In the genomic region with DNA sequence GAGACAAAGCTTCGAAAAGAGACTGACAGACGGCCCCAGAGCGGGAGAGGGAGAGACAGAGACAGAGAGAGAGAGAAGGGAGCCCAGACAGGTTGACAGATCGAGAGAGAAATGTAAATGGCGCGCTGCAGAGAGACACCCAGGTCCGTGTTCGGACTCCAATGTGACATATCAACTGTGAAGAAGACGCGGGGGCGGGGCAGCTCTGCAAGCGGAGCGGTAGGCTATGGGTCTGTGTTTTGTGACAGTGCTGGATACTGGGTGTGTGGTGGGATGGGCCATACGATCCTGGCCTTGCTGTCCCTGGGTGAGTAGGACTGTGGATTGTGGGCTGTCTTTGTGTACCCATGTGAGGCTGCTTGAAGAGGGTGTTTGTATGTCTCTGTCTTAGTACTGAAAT, we compare ENCODE assay signal across 12 mouse cellular contexts. TPM values are rescaled to one million over a fixed set of nuclear protein-coding genes. Genes with fewer than 3 reads are reported as not detected.
DNase-seq lines count a peak whose midpoint lies in the region; ATAC-seq and TF ChIP-seq lines count a peak whose summit lies in the region.
"Had no signal": no experiment of that assay in that cellular context is flagged by ENCODE, and none has a peak within 500 bp of the region (broad histone marks: within the 10 kb centered on the region; RNA-seq: fewer than 3 reads in every experiment).

No protein-coding gene starts in this region.

- H3K9ac ChIP-seq in heart, adult 2 months (ENCODE audit: low read depth, low read length) = no peak overlapping the region
- no peak overlapping the region for H3K9ac ChIP-seq in midbrain, embryonic 16.5 days (ENCODE audit: low read depth, low read length)
- H3K9ac ChIP-seq in limb, embryonic 13.5 days = no peak overlapping the region
- H3K9ac ChIP-seq in stomach, embryonic 16.5 days (ENCODE audit: low read length) = no peak overlapping the region; the same call in 1 of the 2 replicates

- no peak for DNase-seq in heart, embryonic 10.5 days (ENCODE audit: low spot score)
- DNase-seq in heart, adult 2 months = no peak
- no peak for DNase-seq in midbrain, embryonic 10.5 days (ENCODE audit: low spot score)
- no peak for DNase-seq in frontal cortex, postnatal 36 days (ENCODE audit: low spot score in 2 of 2)
- DNase-seq in natural killer cell, adult 2 months (ENCODE audit: low spot score in 2 of 2) = no peak

- no peaks in the 10 kb centered on the region for H3K9me3 ChIP-seq in heart, embryonic 10.5 days
- H3K9me3 ChIP-seq in midbrain, embryonic 10.5 days (replicated peaks) = no peaks in the 10 kb centered on the region
- H3K9me3 ChIP-seq in midbrain, embryonic 16.5 days (replicated peaks; ENCODE audit: control insufficient read depth, low read length, poor library complexity, severe bottlenecking) = no peaks in the 10 kb centered on the region
- H3K9me3 ChIP-seq in limb, embryonic 13.5 days = no peaks in the 10 kb centered on the region; the same call in 1 of the 2 replicates
- H3K9me3 ChIP-seq in stomach, embryonic 16.5 days (replicated peaks; ENCODE audit: control insufficient read depth, low read length) = no peaks in the 10 kb centered on the region

- H3K4me3 ChIP-seq in heart, embryonic 10.5 days = peak overlapping the region; percentile 49
- H3K4me3 ChIP-seq in heart, adult 2 months = no peak overlapping the region
- peak overlapping the region; percentile 47 for H3K4me3 ChIP-seq in midbrain, embryonic 10.5 days
- no peak overlapping the region for H3K4me3 ChIP-seq in midbrain, embryonic 16.5 days (ENCODE audit: low read depth, low read length)
- no peak overlapping the region for H3K4me3 ChIP-seq in limb, embryonic 13.5 days
- H3K4me3 ChIP-seq in stomach, embryonic 16.5 days (replicated peaks; ENCODE audit: low read length) = no peak overlapping the region

- intact Hi-C loops in heart, adult 2 months (cut with DNase I) = loop anchor here (2.0 kb wide), 1 partner anchor 40 kb away; no protein-coding TSS in a partner anchor

- no peak for TF ChIP-seq POLR2A in heart, adult 2 months (IDR thresholded peaks at IDR 0.05; ENCODE audit: insufficient read depth, low read depth, low read length)

- TF ChIP-seq CTCF in heart, adult 2 months (IDR thresholded peaks at IDR 0.05) = no peak

- H3K4me2 ChIP-seq in midbrain, embryonic 16.5 days (ENCODE audit: low read length) = no peak overlapping the region
- peak overlapping the region; percentile 58; the same call in 1 of the 2 replicates for H3K4me2 ChIP-seq in limb, embryonic 13.5 days (replicated peaks)
- peak overlapping the region; percentile 52; the same call in 1 of the 2 replicates for H3K4me2 ChIP-seq in stomach, embryonic 16.5 days (ENCODE audit: low read depth, low read length)

- 8% methylated on average over 14 of the region's 14 CpGs for WGBS in heart, embryonic 10.5 days
- 34% methylated on average over 14 of the region's 14 CpGs for WGBS in heart, adult 2 months
- WGBS in midbrain, embryonic 10.5 days = 9% methylated on average over 14 of the region's 14 CpGs
- 8% methylated on average over 14 of the region's 14 CpGs for WGBS in midbrain, embryonic 16.5 days
- 12% methylated on average over 14 of the region's 14 CpGs for WGBS in limb, embryonic 13.5 days
- 11% methylated on average over 14 of the region's 14 CpGs for WGBS in stomach, embryonic 16.5 days

- no peak for TF ChIP-seq EP300 in heart, adult 2 months (IDR thresholded peaks at IDR 0.05; ENCODE audit: insufficient read depth, low read depth, low read length)

- H3K27ac ChIP-seq in heart, embryonic 10.5 days = no peak overlapping the region
- H3K27ac ChIP-seq in heart, adult 2 months = no peak overlapping the region
- H3K27ac ChIP-seq in midbrain, embryonic 10.5 days (replicated peaks) = no peak overlapping the region
- H3K27ac ChIP-seq in midbrain, embryonic 16.5 days (ENCODE audit: low read length) = no peak overlapping the region
- no peak overlapping the region for H3K27ac ChIP-seq in limb, embryonic 13.5 days
- H3K27ac ChIP-seq in stomach, embryonic 16.5 days (ENCODE audit: low read length) = no peak overlapping the region

- no peaks in the 10 kb centered on the region for H3K79me2 ChIP-seq in heart, adult 2 months (replicated peaks; ENCODE audit: control insufficient read depth, insufficient read depth, low read length)

- no peaks in the 10 kb centered on the region for H3K36me3 ChIP-seq in heart, embryonic 10.5 days
- H3K36me3 ChIP-seq in heart, adult 2 months (ENCODE audit: control insufficient read depth, insufficient read depth, low read length) = no peaks in the 10 kb centered on the region
- H3K36me3 ChIP-seq in midbrain, embryonic 10.5 days = no peaks in the 10 kb centered on the region
- H3K36me3 ChIP-seq in midbrain, embryonic 16.5 days (ENCODE audit: control insufficient read depth, insufficient read depth, low read length) = no peaks in the 10 kb centered on the region
- H3K36me3 ChIP-seq in limb, embryonic 13.5 days = no peaks in the 10 kb centered on the region
- H3K36me3 ChIP-seq in stomach, embryonic 16.5 days (ENCODE audit: control insufficient read depth, insufficient read depth, low read length) = no peaks in the 10 kb centered on the region

- peaks cover 100% of the 10 kb centered on the region for H3K27me3 ChIP-seq in heart, embryonic 10.5 days (ENCODE audit: insufficient read depth, poor library complexity, severe bottlenecking)
- H3K27me3 ChIP-seq in heart, adult 2 months (ENCODE audit: control insufficient read depth, insufficient read depth, low read length) = peaks cover 10% of the 10 kb centered on the region
- H3K27me3 ChIP-seq in midbrain, embryonic 10.5 days (ENCODE audit: low read depth, poor library complexity, severe bottlenecking) = peaks cover 100% of the 10 kb centered on the region
- H3K27me3 ChIP-seq in midbrain, embryonic 16.5 days (ENCODE audit: control insufficient read depth, insufficient read depth, low read depth, low read length) = peaks cover 36% of the 10 kb centered on the region
- H3K27me3 ChIP-seq in limb, embryonic 13.5 days = peaks cover 100% of the 10 kb centered on the region
- H3K27me3 ChIP-seq in stomach, embryonic 16.5 days (ENCODE audit: control insufficient read depth, insufficient read depth, low read length) = peaks cover 83% of the 10 kb centered on the region
- H3K27me3 ChIP-seq: CH12.LX had no signal

- no peak for ATAC-seq in midbrain, embryonic 16.5 days
- no peak for ATAC-seq in limb, embryonic 13.5 days (ENCODE audit: low FRiP score, low read depth)
- no peak for ATAC-seq in stomach, embryonic 16.5 days (ENCODE audit: insufficient read depth, low FRiP score)

- peaks cover 44% of the 10 kb centered on the region for H3K4me1 ChIP-seq in heart, embryonic 10.5 days
- no peaks in the 10 kb centered on the region; the same call in 1 of the 2 replicates for H3K4me1 ChIP-seq in heart, adult 2 months (ENCODE audit: control insufficient read depth, insufficient read depth, low read length)
- H3K4me1 ChIP-seq in midbrain, embryonic 10.5 days = peaks cover 63% of the 10 kb centered on the region
- peaks cover 8% of the 10 kb centered on the region for H3K4me1 ChIP-seq in midbrain, embryonic 16.5 days (ENCODE audit: control insufficient read depth, insufficient read depth, low read length)
- peaks cover 31% of the 10 kb centered on the region for H3K4me1 ChIP-seq in limb, embryonic 13.5 days
- H3K4me1 ChIP-seq in stomach, embryonic 16.5 days (ENCODE audit: control insufficient read depth, insufficient read depth, low read length) = peaks cover 13% of the 10 kb centered on the region

RNA-seq across cellular contexts. Expression of gene C1ql4, which starts 1.5 kb away (rescaled TPM):
- polyA plus RNA-seq in heart, embryonic 10.5 days (2016; fragmentation: Nextera tagmentation; extraction: Ambion mirVana) = 0.12 and 0.20 TPM in 2 replicates
- not detected for total RNA-seq in heart, adult 2 months (2021)
- not detected in 2 replicates for polyA plus RNA-seq in heart, adult 2 months (2012; rRNA removed)
- 0.21 and 2.3 TPM in 2 replicates for polyA plus RNA-seq in midbrain, embryonic 10.5 days (2016; fragmentation: Nextera tagmentation; extraction: Ambion mirVana)
- 7.2 and 7.8 TPM in 2 replicates for polyA plus RNA-seq in midbrain, embryonic 16.5 days (2015; fragmentation: Nextera tagmentation; extraction: Ambion mirVana)
- polyA plus RNA-seq in limb, embryonic 13.5 days (2015; fragmentation: Nextera tagmentation; extraction: Ambion mirVana) = not detected in 2 replicates
- polyA plus RNA-seq in stomach, embryonic 16.5 days (2015; fragmentation: Nextera tagmentation; extraction: Ambion mirVana) = not detected in 2 replicates
- total RNA-seq: adrenal gland, adult 18-20 months; CH12.LX; gastrocnemius, postnatal 36 days; left cerebral cortex, adult 18-20 months had no signal

RNA-seq across cellular contexts. Expression of gene Dnajc22, which starts 3.9 kb away (rescaled TPM):
- polyA plus RNA-seq in heart, embryonic 10.5 days (2016; fragmentation: Nextera tagmentation; extraction: Ambion mirVana) = 2.7 and 7.5 TPM in 2 replicates
- total RNA-seq in heart, adult 2 months (2021) = under 1 TPM; 0.44 to 0.57 TPM
- 0.18 and 0.35 TPM in 2 replicates for polyA plus RNA-seq in heart, adult 2 months (2012; rRNA removed)
- 0.99 and 1.3 TPM in 2 replicates for polyA plus RNA-seq in midbrain, embryonic 10.5 days (2016; fragmentation: Nextera tagmentation; extraction: Ambion mirVana)
- 0.75 and 1.3 TPM in 2 replicates for polyA plus RNA-seq in midbrain, embryonic 16.5 days (2015; fragmentation: Nextera tagmentation; extraction: Ambion mirVana)
- polyA plus RNA-seq in limb, embryonic 13.5 days (2015; fragmentation: Nextera tagmentation; extraction: Ambion mirVana) = 0.83 and 1.0 TPM in 2 replicates
- polyA plus RNA-seq in stomach, embryonic 16.5 days (2015; fragmentation: Nextera tagmentation; extraction: Ambion mirVana) = 14.1 TPM in 2 replicates
- total RNA-seq: left cerebral cortex, adult 18-20 months had no signal

RNA-seq across cellular contexts. Expression of gene Troap, which starts 14.7 kb away (rescaled TPM):
- polyA plus RNA-seq in heart, embryonic 10.5 days (2016; fragmentation: Nextera tagmentation; extraction: Ambion mirVana) = 35.7 TPM in 2 replicates
- under 1 TPM in 1 of 2 experiments, not detected in 1; 0.31 TPM for total RNA-seq in heart, adult 2 months (2021)
- 0.18 and 0.53 TPM in 2 replicates for polyA plus RNA-seq in heart, adult 2 months (2012; rRNA removed)
- polyA plus RNA-seq in midbrain, embryonic 10.5 days (2016; fragmentation: Nextera tagmentation; extraction: Ambion mirVana) = 47.5 and 50.2 TPM in 2 replicates
- polyA plus RNA-seq in midbrain, embryonic 16.5 days (2015; fragmentation: Nextera tagmentation; extraction: Ambion mirVana) = 3.2 and 4.9 TPM in 2 replicates
- polyA plus RNA-seq in limb, embryonic 13.5 days (2015; fragmentation: Nextera tagmentation; extraction: Ambion mirVana) = 36.2 and 37.5 TPM in 2 replicates
- polyA plus RNA-seq in stomach, embryonic 16.5 days (2015; fragmentation: Nextera tagmentation; extraction: Ambion mirVana) = 25.6 and 26.4 TPM in 2 replicates
- total RNA-seq: adrenal gland, adult 18-20 months; left cerebral cortex, adult 18-20 months had no signal

RNA-seq across cellular contexts. Expression of gene Prph, which starts 34.1 kb away (rescaled TPM):
- polyA plus RNA-seq in heart, embryonic 10.5 days (2016; fragmentation: Nextera tagmentation; extraction: Ambion mirVana) = 0.36 and 1.1 TPM in 2 replicates
- total RNA-seq in heart, adult 2 months (2021) = under 1 TPM; 0.13 to 0.80 TPM
- polyA plus RNA-seq in heart, adult 2 months (2012; rRNA removed) = 1.00 and 2.1 TPM in 2 replicates
- 3.3 and 4.2 TPM in 2 replicates for polyA plus RNA-seq in midbrain, embryonic 10.5 days (2016; fragmentation: Nextera tagmentation; extraction: Ambion mirVana)
- 5.1 and 7.1 TPM in 2 replicates for polyA plus RNA-seq in midbrain, embryonic 16.5 days (2015; fragmentation: Nextera tagmentation; extraction: Ambion mirVana)
- 1.0 and 1.2 TPM in 2 replicates for polyA plus RNA-seq in limb, embryonic 13.5 days (2015; fragmentation: Nextera tagmentation; extraction: Ambion mirVana)
- 24.4 and 25.4 TPM in 2 replicates for polyA plus RNA-seq in stomach, embryonic 16.5 days (2015; fragmentation: Nextera tagmentation; extraction: Ambion mirVana)

RNA-seq across cellular contexts. Expression of gene Spats2, which starts 36.6 kb away (rescaled TPM):
- polyA plus RNA-seq in heart, embryonic 10.5 days (2016; fragmentation: Nextera tagmentation; extraction: Ambion mirVana) = 42.1 and 58.5 TPM in 2 replicates
- total RNA-seq in heart, adult 2 months (2021) = 1 to 10 TPM; 6.6 to 6.7 TPM
- 5.3 and 6.7 TPM in 2 replicates for polyA plus RNA-seq in heart, adult 2 months (2012; rRNA removed)
- 55.3 and 57.1 TPM in 2 replicates for polyA plus RNA-seq in midbrain, embryonic 10.5 days (2016; fragmentation: Nextera tagmentation; extraction: Ambion mirVana)
- 28.0 and 32.2 TPM in 2 replicates for polyA plus RNA-seq in midbrain, embryonic 16.5 days (2015; fragmentation: Nextera tagmentation; extraction: Ambion mirVana)
- polyA plus RNA-seq in limb, embryonic 13.5 days (2015; fragmentation: Nextera tagmentation; extraction: Ambion mirVana) = 50.3 and 50.5 TPM in 2 replicates
- 18.3 and 20.2 TPM in 2 replicates for polyA plus RNA-seq in stomach, embryonic 16.5 days (2015; fragmentation: Nextera tagmentation; extraction: Ambion mirVana)

Comparison
In these comparisons a context has a peak if more than half of its experiments do, and no peak if none do; other contexts are left out.
1. H3K4me3 ChIP-seq: peak in heart, embryonic 10.5 days (single experiment) and midbrain, embryonic 10.5 days (single experiment); none in heart, adult 2 months (single experiment), midbrain, embryonic 16.5 days (single experiment), limb, embryonic 13.5 days (single experiment) and stomach, embryonic 16.5 days (single experiment).